Mouse (Mus musculus): Measurements from ENCODE around the gene Scly.

Scly gene

DNA sequence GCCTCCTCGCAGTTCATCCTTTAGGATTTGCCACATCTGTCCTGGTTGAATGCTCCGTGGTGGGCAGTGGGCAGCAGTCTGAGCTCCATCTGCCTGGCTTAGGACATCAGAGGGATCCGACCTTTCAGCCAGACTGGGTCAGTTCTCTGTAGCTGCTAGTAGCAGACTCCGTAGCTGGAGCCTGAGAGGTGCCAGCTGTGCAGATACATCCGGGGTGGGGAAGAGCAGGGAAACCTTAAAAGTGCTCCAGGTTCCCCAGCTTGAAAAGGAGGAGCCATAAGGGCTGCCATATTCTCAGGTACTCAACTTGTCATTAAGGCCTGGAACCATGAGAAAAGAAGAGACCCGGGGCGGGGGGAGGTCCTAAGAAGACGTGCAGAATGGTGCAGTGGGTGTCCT is 67.7 kb downstream of the Scly start:
- no peak for DNase-seq

DNA sequence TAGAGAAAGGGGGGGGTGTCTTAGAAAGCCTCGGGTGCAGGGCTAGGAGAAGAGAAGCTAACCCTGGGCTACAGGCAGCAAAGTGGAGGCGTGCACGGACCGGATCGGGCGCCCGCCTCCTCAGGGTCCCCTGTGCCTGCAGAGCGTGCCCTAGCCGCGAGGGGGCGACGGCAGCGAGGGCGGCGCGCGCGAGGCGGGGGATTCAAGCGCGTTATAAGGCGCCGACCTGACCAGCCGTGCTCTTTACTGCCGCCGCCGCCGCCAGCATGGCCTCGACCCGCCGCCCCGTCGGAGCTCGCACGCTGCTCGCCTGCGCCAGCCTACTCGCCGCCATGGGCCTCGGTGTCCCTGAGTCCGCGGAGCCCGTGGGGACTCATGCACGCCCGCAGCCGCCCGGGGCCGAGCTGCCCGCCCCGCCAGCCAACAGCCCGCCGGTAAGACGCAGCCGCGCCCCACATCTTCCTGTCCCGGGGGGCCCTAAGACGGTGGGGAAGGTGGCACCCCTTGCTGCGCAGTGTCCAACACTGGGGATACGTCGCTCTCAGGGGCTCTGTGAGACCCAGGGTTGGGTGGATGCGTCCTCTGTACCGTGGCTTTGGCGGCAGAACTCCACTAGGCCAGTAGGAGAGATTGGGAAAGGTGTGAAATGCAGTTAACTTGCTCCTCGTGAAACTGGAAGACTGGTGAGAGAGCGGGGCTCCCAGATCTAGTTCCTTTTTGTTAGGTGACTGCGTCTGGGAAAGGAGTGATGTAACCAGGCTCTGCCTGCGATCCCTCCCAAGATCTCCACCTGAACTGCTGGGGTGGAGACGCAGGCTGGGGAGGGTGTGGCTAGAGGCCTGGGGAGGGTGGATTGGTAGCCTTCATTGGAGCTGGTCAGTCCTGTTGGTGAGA is 68.3 kb downstream of the Scly start, which contains the start of gene Erfe:
TSS of gene Erfe (plus strand) at position 216 of the 894 bp plus-strand sequence.
- no peak for DNase-seq

DNA sequence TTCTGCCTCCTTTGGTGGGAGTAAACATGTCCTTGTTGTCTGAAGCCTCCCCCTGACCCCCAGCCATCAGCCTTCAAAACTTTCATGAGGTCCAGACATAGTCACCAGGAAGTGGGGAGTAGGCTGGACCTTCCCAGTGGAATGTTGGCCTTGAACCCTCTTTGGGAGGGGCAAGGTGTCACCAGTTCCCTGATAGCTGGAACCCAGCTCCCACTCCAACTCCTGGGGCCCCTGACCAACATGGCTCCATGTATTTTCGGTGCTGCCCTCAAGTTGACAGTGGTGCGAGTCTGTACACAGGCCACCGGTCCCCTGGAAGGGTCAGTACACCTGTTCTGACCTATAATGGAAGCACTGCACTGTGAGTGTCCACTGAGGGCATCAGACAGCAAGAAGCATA is 69.2 kb downstream of the Scly start:
- DNase-seq: no peak

DNA sequence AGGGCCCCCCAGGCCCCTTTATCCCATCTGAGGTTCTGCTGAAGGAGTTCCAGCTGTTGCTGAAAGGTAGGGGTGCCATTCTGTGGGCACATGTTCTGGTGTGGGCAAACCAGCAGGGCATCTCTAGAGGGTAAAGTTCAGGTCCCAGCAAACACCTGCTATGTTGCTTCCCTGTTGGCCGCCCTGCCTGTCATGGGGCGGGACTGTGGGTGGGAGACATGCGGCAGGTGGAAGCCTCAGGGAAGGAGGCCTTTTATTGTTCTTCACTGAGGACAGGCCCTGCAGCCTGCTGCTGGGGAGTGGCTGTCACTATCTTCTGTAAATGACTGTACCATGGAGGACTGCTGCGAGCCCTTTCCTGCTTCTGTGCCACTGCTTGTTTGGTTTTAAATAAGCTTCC is 71.3 kb downstream of the Scly start:
- no peak for DNase-seq

DNA sequence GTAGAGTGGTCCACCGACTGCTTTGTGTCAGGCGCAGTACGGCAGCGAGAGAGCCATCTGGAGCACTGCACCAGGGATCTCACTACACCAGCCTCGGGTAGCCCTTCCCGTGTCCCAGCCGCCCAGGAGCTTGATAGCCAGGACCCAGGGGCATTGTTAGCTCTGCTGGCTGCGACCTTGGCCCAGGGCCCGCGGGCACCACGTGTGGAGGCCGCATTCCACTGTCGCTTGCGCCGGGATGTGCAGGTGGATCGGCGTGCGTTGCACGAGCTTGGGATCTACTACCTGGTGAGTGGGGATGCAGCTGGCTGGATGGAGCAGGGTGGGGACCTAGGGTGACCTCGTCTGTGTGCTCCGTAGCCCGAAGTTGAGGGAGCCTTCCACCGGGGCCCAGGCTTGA is 71.9 kb downstream of the Scly start:
- no peak for DNase-seq
